Mouse (Mus musculus): ENCODE results near the gene Mysm1. TPM values are rescaled to one million over a fixed set of nuclear protein-coding genes. Genes with fewer than 3 reads are reported as not detected.

Mysm1 gene
- polyA plus RNA-seq (2015; fragmentation: Nextera tagmentation; extraction: Ambion mirVana), result 26.6 and 30.5 TPM in 2 replicates

DNA sequence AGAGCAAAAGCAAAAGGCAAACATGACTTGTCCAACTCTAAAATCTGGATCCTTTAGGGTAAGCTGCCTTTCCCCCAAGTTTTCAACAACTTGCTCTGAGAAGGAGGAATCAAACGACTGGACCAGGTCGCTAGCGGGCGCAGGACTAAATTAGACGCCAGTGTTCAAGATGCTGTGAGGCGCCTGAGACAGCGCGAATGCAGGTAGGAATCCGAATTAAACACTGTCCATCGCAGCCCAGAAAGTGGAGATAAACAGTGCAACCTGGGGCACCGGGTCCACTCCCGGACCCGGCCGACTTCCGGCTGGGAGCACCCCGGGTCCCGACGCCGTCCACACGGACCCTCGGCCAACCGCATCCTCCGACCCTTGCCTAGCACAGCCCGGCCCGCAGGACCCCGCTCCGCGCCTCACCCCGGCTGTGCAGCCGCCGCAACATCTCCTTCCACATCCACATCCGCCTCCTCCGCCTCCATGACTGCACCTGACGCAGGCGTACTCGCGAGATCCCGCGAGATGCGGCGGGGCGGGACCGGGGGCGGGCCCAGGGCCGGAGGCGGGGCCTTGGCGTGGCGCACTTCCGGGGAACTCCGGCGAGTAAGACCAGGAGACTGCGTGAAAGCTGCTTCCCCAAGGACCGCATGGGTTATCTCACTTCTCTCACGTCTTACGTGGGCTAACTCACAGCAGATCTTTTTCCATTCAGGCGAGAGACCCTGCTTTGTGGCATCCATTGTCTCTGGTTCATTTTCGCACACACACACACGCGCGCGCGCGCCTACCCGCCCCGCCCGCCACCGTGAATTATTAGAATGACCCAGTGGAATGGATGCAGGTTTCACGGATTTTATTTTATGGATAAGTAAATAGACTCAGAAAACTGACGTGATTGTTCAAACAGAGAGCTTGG lies at the start of gene Mysm1:
TSS of gene Mysm1 (minus strand) at position 511 of the 910 bp plus-strand sequence.
- Histone ChIP-seq H3K4me2 (ENCODE audit: low read depth, low read length) (peak within 1 kb of the TSS; percentile 89), H3K4me1 (replicated peaks; ENCODE audit: control insufficient read depth, insufficient read depth, low read length) (peaks cover 12% of the 10 kb centered on the region), H3K9ac (ENCODE audit: low read length) (peak within 1 kb of the TSS; percentile 98), H3K4me3 (ENCODE audit: low read length) (peak within 1 kb of the TSS; percentile 96), H3K36me3 (ENCODE audit: control insufficient read depth, insufficient read depth, low read length) (peaks cover 3% of the 10 kb centered on the region), H3K27me3 (ENCODE audit: control insufficient read depth, insufficient read depth, low read depth, low read length) (no peaks in the 10 kb centered on the region), H3K9me3 (ENCODE audit: control insufficient read depth, low read length) (no peaks in the 10 kb centered on the region), H3K27ac (ENCODE audit: low read length) (peak within 1 kb of the TSS; percentile 80)
- ATAC-seq (ENCODE audit: low read depth), result peak; percentile 100
- under 1% methylated on average over 63 of the region's 69 CpGs for WGBS

DNA sequence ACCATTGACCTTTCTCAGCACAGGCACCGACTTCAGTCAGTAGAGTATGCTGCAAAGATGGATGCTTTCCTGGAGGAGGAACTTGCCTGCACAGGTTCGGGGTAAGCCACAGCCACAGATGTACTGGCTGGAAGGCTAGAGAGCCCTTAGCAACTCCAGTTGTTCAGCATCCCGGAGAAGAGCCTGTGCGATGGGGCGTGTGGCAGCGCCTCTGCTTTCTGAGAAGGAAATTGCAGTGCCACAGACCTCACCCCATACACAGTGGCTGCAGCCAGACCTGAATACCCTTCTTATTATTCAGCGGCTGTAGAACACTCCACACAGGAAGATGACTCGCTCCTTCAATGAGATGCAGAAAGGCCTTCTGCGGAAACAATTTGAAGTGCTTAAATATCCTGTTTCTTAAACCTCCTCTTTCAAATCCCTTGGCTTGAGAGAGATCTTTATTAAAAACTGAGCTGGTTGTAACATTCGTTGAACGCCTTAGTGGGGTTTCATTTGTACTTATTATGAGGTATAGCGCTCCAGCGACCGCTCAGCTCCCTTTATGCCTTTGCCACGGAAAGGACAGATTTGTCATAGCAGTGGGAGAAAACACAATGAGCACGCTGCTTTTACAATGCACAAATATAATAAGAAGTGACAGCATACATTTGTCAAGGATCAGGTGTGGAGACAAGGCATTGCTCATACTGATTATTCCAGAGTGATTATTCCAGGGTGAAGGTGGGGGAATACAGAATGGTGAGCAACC lies 47.1 kb upstream of the Mysm1 start:
- 73% methylated on average over 16 of the region's 16 CpGs for WGBS

DNA sequence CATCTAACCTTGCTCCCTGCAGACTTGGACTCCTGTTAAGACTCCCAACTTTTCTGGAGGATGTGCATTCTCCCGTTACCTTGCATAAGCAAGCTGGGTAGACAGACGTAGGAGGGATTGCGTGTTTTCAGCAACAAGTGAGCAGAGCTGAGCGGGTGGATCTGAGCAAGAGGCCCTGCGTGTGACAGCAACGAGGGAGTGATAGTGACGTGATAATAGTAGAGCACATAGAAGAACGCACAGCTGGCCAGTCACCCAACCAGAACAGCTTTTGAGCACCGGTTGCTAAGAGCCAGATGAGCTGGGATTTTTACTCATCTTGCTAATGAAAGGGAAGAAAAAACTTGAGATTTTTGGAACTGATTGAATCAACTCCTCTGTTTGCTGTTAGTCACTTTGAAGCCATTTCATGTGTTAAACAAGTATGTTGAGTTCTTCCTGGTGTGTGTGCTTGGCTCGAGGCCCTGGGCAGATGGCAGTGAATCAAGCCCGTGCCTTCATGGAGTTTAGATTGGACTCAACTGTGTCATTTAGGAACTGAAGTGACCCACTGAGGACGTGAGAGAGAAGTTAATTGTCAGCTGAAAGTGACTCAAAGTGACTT lies 44.6 kb upstream of the Mysm1 start:
- H3K9ac ChIP-seq (ENCODE audit: low read length), result no peak overlapping the region
- no peaks in the 10 kb centered on the region for H3K36me3 ChIP-seq (ENCODE audit: control insufficient read depth, insufficient read depth, low read length)
- peaks cover 4% of the 10 kb centered on the region; the same call in 1 of the 2 replicates for H3K4me1 ChIP-seq (replicated peaks; ENCODE audit: control insufficient read depth, insufficient read depth, low read length)
- WGBS, result 48% methylated on average over 12 of the region's 12 CpGs
- no peak overlapping the region for H3K27ac ChIP-seq (ENCODE audit: low read length)
- H3K9me3 ChIP-seq (ENCODE audit: control insufficient read depth, low read length), result no peaks in the 10 kb centered on the region
- no peak overlapping the region for H3K4me2 ChIP-seq (ENCODE audit: low read depth, low read length)
- no peak overlapping the region for H3K4me3 ChIP-seq (ENCODE audit: low read length)
- no peak for ATAC-seq (ENCODE audit: low read depth)
- H3K27me3 ChIP-seq (ENCODE audit: control insufficient read depth, insufficient read depth, low read depth, low read length), result no peaks in the 10 kb centered on the region

More for the DNA sequence above, 47.1 kb upstream of the Mysm1 start:
- Histone ChIP-seq H3K27me3 (ENCODE audit: control insufficient read depth, insufficient read depth, low read depth, low read length) (no peaks in the 10 kb centered on the region), H3K9ac (ENCODE audit: low read length) (no peak overlapping the region), H3K27ac (ENCODE audit: low read length) (no peak overlapping the region), H3K4me2 (ENCODE audit: low read depth, low read length) (no peak overlapping the region), H3K9me3 (ENCODE audit: control insufficient read depth, low read length) (no peaks in the 10 kb centered on the region), H3K4me3 (ENCODE audit: low read length) (no peak overlapping the region), H3K36me3 (ENCODE audit: control insufficient read depth, insufficient read depth, low read length) (no peaks in the 10 kb centered on the region), H3K4me1 (replicated peaks; ENCODE audit: control insufficient read depth, insufficient read depth, low read length) (peaks cover 4% of the 10 kb centered on the region; the same call in 1 of the 2 replicates)
- no peak for ATAC-seq (ENCODE audit: low read depth)

DNA sequence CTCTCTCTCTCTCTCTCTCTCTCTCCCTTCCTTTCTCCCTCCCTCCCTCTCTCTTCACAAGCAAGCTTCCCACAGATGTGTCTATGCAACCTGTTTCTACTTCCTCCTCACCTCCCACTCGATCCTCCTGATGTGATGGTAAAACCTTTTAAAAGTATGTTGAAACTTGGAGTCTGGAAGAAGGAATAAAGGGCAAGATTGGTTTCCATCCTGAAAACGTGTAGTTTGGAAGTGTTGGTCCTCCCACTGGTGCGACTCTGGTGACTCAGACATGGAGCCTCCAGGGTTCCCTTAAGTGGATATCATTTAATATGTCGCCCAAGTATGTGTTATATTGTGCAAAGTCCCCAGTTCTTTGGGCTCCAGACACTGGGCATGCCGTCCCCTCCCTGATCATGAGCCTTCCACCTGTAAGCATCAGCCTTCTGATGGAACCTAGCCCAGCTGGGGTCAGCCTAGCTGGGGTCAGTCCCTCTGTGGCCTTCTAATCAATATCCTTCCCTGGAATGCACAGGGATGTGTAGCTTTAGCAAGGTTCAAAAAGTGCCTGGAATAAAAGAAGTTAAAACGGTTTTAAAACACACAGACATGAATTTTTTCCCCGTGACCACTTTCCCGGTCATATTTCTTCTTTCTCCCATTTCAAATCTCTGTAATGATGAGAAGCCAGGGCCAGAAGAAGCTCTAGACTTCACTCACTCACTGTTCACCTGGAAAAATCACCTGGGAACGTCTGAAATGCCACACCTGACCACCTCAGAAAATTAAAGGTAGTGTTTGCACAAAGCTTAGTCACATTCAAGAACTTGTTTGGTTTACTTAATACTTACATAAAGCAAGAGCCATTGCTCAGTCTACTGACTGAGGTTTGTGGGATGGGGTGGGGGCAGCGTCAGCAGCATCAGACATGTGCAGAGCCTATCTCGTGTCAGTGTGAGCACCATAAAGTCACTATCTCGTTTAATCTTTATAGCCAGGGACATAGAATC lies 43.0 kb upstream of the Mysm1 start:
- H3K27ac ChIP-seq (ENCODE audit: low read length), result no peak overlapping the region
- no peaks in the 10 kb centered on the region for H3K27me3 ChIP-seq (ENCODE audit: control insufficient read depth, insufficient read depth, low read depth, low read length)
- no peaks in the 10 kb centered on the region for H3K9me3 ChIP-seq (ENCODE audit: control insufficient read depth, low read length)
- H3K4me3 ChIP-seq (ENCODE audit: low read length), result no peak overlapping the region
- peak; percentile 17; the same call in 1 of the 2 replicates for ATAC-seq (ENCODE audit: low read depth)
- WGBS, result 62% methylated on average over 12 of the region's 12 CpGs
- no peak overlapping the region for H3K9ac ChIP-seq (ENCODE audit: low read length)
- H3K4me1 ChIP-seq (replicated peaks; ENCODE audit: control insufficient read depth, insufficient read depth, low read length), result peaks cover 4% of the 10 kb centered on the region; the same call in 1 of the 2 replicates
- no peaks in the 10 kb centered on the region for H3K36me3 ChIP-seq (ENCODE audit: control insufficient read depth, insufficient read depth, low read length)
- H3K4me2 ChIP-seq (ENCODE audit: low read depth, low read length), result no peak overlapping the region

DNA sequence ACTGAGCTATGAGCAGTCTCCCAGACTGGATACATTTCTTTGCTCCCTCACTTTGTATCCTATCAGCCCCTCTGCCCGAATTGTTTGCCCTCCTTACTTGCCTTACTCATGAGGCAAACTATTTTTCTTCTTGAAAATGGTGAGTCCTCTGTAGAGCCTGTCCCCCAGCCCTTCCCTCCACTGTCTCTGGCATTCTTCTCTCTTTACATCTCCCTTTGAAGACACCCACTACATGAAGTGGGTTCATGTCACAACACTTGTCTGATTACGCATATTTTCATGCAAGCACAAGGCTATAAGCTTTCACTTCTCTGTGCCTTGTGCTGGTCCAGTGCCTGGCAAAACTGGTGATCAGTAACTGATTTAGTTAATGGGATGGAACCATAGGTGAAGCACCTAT lies 41.3 kb upstream of the Mysm1 start:
- H3K27me3 ChIP-seq (ENCODE audit: control insufficient read depth, insufficient read depth, low read depth, low read length), result no peaks in the 10 kb centered on the region
- whole genome bisulfite sequencing, result 76% methylated on average over 2 of the region's 2 CpGs

DNA sequence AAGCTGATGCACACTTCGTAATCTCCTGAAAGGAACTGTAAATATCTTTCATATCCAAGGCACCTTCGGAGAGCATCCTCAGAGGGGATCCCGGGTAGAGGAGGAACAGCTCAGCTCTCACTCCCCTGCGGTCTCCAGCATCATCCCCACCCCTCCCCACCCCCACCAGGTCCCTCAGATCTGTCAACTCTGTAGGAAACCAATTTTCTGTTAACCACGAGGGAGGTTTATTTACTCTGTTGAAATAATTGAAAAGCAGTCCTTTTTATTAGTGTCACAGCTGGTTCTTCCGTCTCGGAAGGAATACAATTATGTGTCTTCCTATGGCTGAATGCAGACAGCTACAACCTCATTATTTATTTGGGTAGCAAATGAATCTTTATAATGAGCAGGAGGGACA lies 39.3 kb upstream of the Mysm1 start:
- Histone ChIP-seq H3K4me1 (replicated peaks; ENCODE audit: control insufficient read depth, insufficient read depth, low read length) (peaks cover 4% of the 10 kb centered on the region; the same call in 1 of the 2 replicates), H3K4me2 (ENCODE audit: low read depth, low read length) (no peak overlapping the region), H3K27me3 (ENCODE audit: control insufficient read depth, insufficient read depth, low read depth, low read length) (no peaks in the 10 kb centered on the region), H3K4me3 (ENCODE audit: low read length) (no peak overlapping the region), H3K9ac (ENCODE audit: low read length) (no peak overlapping the region), H3K9me3 (ENCODE audit: control insufficient read depth, low read length) (no peaks in the 10 kb centered on the region), H3K36me3 (ENCODE audit: control insufficient read depth, insufficient read depth, low read length) (no peaks in the 10 kb centered on the region), H3K27ac (ENCODE audit: low read length) (no peak overlapping the region)
- ATAC-seq (ENCODE audit: low read depth), result no peak
- 47% methylated on average over 7 of the region's 7 CpGs for WGBS

More for the DNA sequence above, 41.3 kb upstream of the Mysm1 start:
- ATAC-seq (ENCODE audit: low read depth), result no peak
- Histone ChIP-seq H3K9ac (ENCODE audit: low read length) (no peak overlapping the region), H3K9me3 (ENCODE audit: control insufficient read depth, low read length) (no peaks in the 10 kb centered on the region), H3K27ac (ENCODE audit: low read length) (no peak overlapping the region), H3K4me3 (ENCODE audit: low read length) (no peak overlapping the region), H3K36me3 (ENCODE audit: control insufficient read depth, insufficient read depth, low read length) (no peaks in the 10 kb centered on the region), H3K4me1 (replicated peaks; ENCODE audit: control insufficient read depth, insufficient read depth, low read length) (peaks cover 4% of the 10 kb centered on the region; the same call in 1 of the 2 replicates), H3K4me2 (ENCODE audit: low read depth, low read length) (no peak overlapping the region)

DNA sequence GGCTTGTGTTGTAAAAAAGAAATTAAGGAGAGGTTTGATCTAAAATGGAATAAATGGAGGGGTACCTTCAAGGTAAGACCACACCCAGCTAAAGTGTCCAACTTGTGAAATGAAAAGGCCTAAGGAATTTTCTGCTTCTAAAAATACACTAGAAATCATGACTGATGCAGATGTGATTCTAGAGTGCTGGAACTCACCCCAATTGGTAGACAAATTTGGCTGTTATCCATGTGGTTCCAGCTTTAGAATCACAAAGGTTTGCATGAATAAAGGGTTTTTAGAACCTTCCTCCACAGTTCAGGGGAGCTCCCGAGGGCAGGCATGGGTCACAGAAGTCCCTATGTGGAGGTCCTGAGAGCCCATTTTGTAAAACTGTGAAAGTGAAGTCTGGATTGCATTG lies 33.8 kb upstream of the Mysm1 start:
- H3K9ac ChIP-seq (ENCODE audit: low read length), result no peak overlapping the region
- no peak for ATAC-seq (ENCODE audit: low read depth)
- H3K27ac ChIP-seq (ENCODE audit: low read length), result no peak overlapping the region
- no peaks in the 10 kb centered on the region for H3K27me3 ChIP-seq (ENCODE audit: control insufficient read depth, insufficient read depth, low read depth, low read length)
- H3K9me3 ChIP-seq (ENCODE audit: control insufficient read depth, low read length), result no peaks in the 10 kb centered on the region
- no peaks in the 10 kb centered on the region; the same call in 1 of the 2 replicates for H3K4me1 ChIP-seq (replicated peaks; ENCODE audit: control insufficient read depth, insufficient read depth, low read length)
- no peak overlapping the region for H3K4me3 ChIP-seq (ENCODE audit: low read length)
- H3K36me3 ChIP-seq (ENCODE audit: control insufficient read depth, insufficient read depth, low read length), result no peaks in the 10 kb centered on the region
- 77% methylated on average over 1 of the region's 1 CpGs for WGBS
- no peak overlapping the region for H3K4me2 ChIP-seq (ENCODE audit: low read depth, low read length)

DNA sequence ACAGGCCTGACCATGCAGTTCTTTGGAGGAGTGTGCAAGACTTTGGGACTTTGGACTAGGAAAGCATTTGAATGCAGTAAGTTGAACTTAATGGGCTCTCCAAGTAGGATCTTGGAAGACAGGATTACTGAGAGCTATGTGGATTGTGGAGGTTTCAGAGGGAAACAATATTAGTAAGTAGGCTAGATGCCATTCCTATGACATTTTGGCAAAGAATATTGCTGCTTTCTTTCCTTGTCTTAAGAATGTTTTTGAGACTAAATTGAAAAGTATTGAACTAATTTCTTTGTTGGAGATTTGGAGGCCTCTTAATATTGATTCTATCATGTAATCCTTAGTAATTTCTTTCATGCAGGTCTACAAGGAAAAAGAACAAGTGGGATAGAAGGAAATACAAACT lies 33.4 kb upstream of the Mysm1 start:
- Histone ChIP-seq H3K4me1 (replicated peaks; ENCODE audit: control insufficient read depth, insufficient read depth, low read length) (no peaks in the 10 kb centered on the region; the same call in 1 of the 2 replicates), H3K4me2 (ENCODE audit: low read depth, low read length) (no peak overlapping the region), H3K4me3 (ENCODE audit: low read length) (no peak overlapping the region), H3K9ac (ENCODE audit: low read length) (no peak overlapping the region), H3K36me3 (ENCODE audit: control insufficient read depth, insufficient read depth, low read length) (no peaks in the 10 kb centered on the region), H3K27ac (ENCODE audit: low read length) (no peak overlapping the region), H3K27me3 (ENCODE audit: control insufficient read depth, insufficient read depth, low read depth, low read length) (no peaks in the 10 kb centered on the region), H3K9me3 (ENCODE audit: control insufficient read depth, low read length) (no peaks in the 10 kb centered on the region)
- no peak for ATAC-seq (ENCODE audit: low read depth)

All from lung, embryonic 16.5 days (tissue).